Mouse (Mus musculus) ES-E14 (cell line): ENCODE data around the gene Ush1g. TPM values are rescaled to one million over a fixed set of nuclear protein-coding genes. Genes with fewer than 3 reads are reported as not detected.

Experiments used
- DNase-seq: peaks from one replicate; pipeline ENCODE4 v3.0.0-alpha.2; 2013; ENCODE audit warnings: low read depth, low spot score
- H3K27ac ChIP-seq: 2 replicates; pipeline ENCODE4 v1.5.1; 2012; ENCODE audit warnings: low read depth, mild to moderate bottlenecking, low read length, moderate library complexity, mixed read lengths; ENCODE audit not compliant: poor library complexity, insufficient read depth, severe bottlenecking
- H3K36me3 ChIP-seq: 2 replicates; pipeline ENCODE4 v1.6.1; 2012; ENCODE audit warnings: mild to moderate bottlenecking, low read length, moderate library complexity, mixed read lengths; ENCODE audit not compliant: control insufficient read depth, poor library complexity, insufficient read depth, severe bottlenecking
- H3K4me1 ChIP-seq, 2 experiments: fragments of 150-350 bp in 1 of 2; sonication (generic) in 1 of 2; 2 replicates each; pipeline ENCODE4 v1.6.1; 2012; ENCODE audit warnings: low read length in 2 of 2, mild to moderate bottlenecking in 1 of 2, mixed read lengths in 1 of 2; ENCODE audit not compliant: control insufficient read depth in 2 of 2, insufficient read depth in 2 of 2, poor library complexity in 1 of 2
- H3K4me3 ChIP-seq, 2 experiments: fragments of 150-350 bp in 1 of 2; sonication (generic) in 1 of 2; 2 replicates each; pipeline ENCODE4 v1.5.1; 2012; ENCODE audit warnings: low read length in 2 of 2, low read depth in 1 of 2, mild to moderate bottlenecking in 1 of 2, mixed read lengths in 1 of 2; ENCODE audit not compliant: insufficient read depth in 1 of 2, poor library complexity in 1 of 2, severe bottlenecking in 1 of 2
- H3K9ac ChIP-seq: 2 replicates; pipeline ENCODE4 v1.6.1; 2012; ENCODE audit warnings: low read depth, mild to moderate bottlenecking, low read length, mixed read lengths; ENCODE audit not compliant: poor library complexity, insufficient read depth, severe bottlenecking
- H3K9me3 ChIP-seq: fragments of 150-350 bp; sonication (generic); 2 replicates; pipeline ENCODE4 v1.6.1; 2012; ENCODE audit warnings: low read depth, mild to moderate bottlenecking, low read length; ENCODE audit not compliant: control insufficient read depth, insufficient read depth
- CHD2 ChIP-seq: IDR thresholded peaks from 2 replicates; pipeline ENCODE4 v1.6.1; 2014; ENCODE audit warnings: mild to moderate bottlenecking, low read depth, low read length, inconsistent platforms
- HCFC1 ChIP-seq: IDR thresholded peaks from 2 replicates; pipeline ENCODE4 v1.6.1; 2012; ENCODE audit warnings: low read length, inconsistent platforms, borderline replicate concordance; ENCODE audit not compliant: insufficient read depth
- MAFK ChIP-seq: IDR thresholded peaks from 2 replicates; pipeline ENCODE4 v1.6.1; 2014; ENCODE audit warnings: mild to moderate bottlenecking, low read depth, low read length, inconsistent platforms; ENCODE audit not compliant: insufficient read depth
- ZC3H11A ChIP-seq: IDR thresholded peaks from 2 replicates; pipeline ENCODE4 v1.6.1; 2012; ENCODE audit warnings: low read depth, mild to moderate bottlenecking, inconsistent platforms, low read length, borderline replicate concordance
- ZNF384 ChIP-seq: IDR thresholded peaks from 2 replicates; pipeline ENCODE4 v1.6.1; 2012; ENCODE audit warnings: low read depth, low read length, inconsistent platforms
- in situ Hi-C, 2 experiments: fragments of 600-800 bp; cut with MboI; formaldehyde crosslinking; loops; one replicate each; pipeline ENCODE4 v1.15.1; 2025; ENCODE audit warnings: low sequenced_read_pairs in 2 of 2, inconsistent platforms in 1 of 2; ENCODE audit not compliant: unreplicated experiment in 2 of 2
- total RNA-seq: library from RNA; depleted of rRNA; stranded (reverse); fragments of 300-350 nt; gene quantifications from 2 replicates; pipeline ENCODE4 v1.2.3, GENCODE M21; 2012

Gene Ush1g
- total RNA-seq, 1 experiment = not detected

GRCm38 (mm10) chr11:115274178-115274577 is 47.7 kb downstream of the Ush1g start:
- no peak for TF ChIP-seq ZC3H11A
- DNase-seq = no peak
- H3K36me3 ChIP-seq = peaks cover 3% of the 10 kb centered on the region; the same call in 1 of the 2 replicates
- H3K4me3 ChIP-seq = no peak overlapping the region
- H3K27ac ChIP-seq = no peak overlapping the region
- in situ Hi-C loops = loop anchor here in 1 of 2 experiments (5.0 kb wide), 1 partner anchor 72 kb away; no protein-coding TSS in a partner anchor
- H3K9me3 ChIP-seq = no peaks in the 10 kb centered on the region
- no peak overlapping the region for H3K9ac ChIP-seq
- peaks cover 2 to 12% of the 10 kb centered on the region in 2 experiments; a peak in 3 of 4 replicates for H3K4me1 ChIP-seq

GRCm38 (mm10) chr11:115273735-115274134 is 48.1 kb downstream of the Ush1g start:
- no peaks in the 10 kb centered on the region for H3K9me3 ChIP-seq
- peaks cover 2 to 12% of the 10 kb centered on the region in 2 experiments; a peak in 3 of 4 replicates for H3K4me1 ChIP-seq
- in situ Hi-C loops = loop anchor here in 1 of 2 experiments (5.0 kb wide), 1 partner anchor 71 kb away; no protein-coding TSS in a partner anchor

GRCm38 (mm10) chr11:115272894-115273498 is 48.8 kb downstream of the Ush1g start:
- H3K4me1 ChIP-seq = peaks cover 2 to 9% of the 10 kb centered on the region in 2 experiments; a peak in 3 of 4 replicates
- in situ Hi-C loops = loop anchor here in 1 of 2 experiments (5.0 kb wide), 1 partner anchor 71 kb away; no protein-coding TSS in a partner anchor

More at GRCm38 (mm10) chr11:115273735-115274134, 48.1 kb downstream of the Ush1g start:
- no peak overlapping the region for H3K9ac ChIP-seq
- H3K4me3 ChIP-seq = no peak overlapping the region
- no peak for DNase-seq
- TF ChIP-seq HCFC1 (no peak), MAFK (no peak)
- H3K27ac ChIP-seq = no peak overlapping the region
- peaks cover 3% of the 10 kb centered on the region; the same call in 1 of the 2 replicates for H3K36me3 ChIP-seq

GRCm38 (mm10) chr11:115271481-115271880 is 50.4 kb downstream of the Ush1g start:
- Histone ChIP-seq H3K4me3 (no peak overlapping the region), H3K27ac (no peak overlapping the region), H3K9me3 (no peaks in the 10 kb centered on the region), H3K9ac (no peak overlapping the region), H3K36me3 (peaks cover 8% of the 10 kb centered on the region), H3K4me1 (peaks cover 2 to 9% of the 10 kb centered on the region in 2 experiments; a peak in 2 of 4 replicates)
- DNase-seq = no peak
- in situ Hi-C loops = loop anchor here in 1 of 2 experiments (5.0 kb wide), 1 partner anchor 69 kb away; no protein-coding TSS in a partner anchor
- TF ChIP-seq ZC3H11A = no peak
- no peak for TF ChIP-seq ZNF384
- no peak for TF ChIP-seq MAFK
- no peak for TF ChIP-seq CHD2
- TF ChIP-seq HCFC1 = no peak

More at GRCm38 (mm10) chr11:115272894-115273498, 48.8 kb downstream of the Ush1g start:
- TF ChIP-seq CHD2 (no peak), HCFC1 (no peak), ZNF384 (no peak), MAFK (no peak), ZC3H11A (no peak)
- no peaks in the 10 kb centered on the region for H3K9me3 ChIP-seq
- peaks cover 6% of the 10 kb centered on the region for H3K36me3 ChIP-seq
- no peak overlapping the region for H3K27ac ChIP-seq
- no peak overlapping the region for H3K9ac ChIP-seq
- no peak for DNase-seq
- no peak overlapping the region for H3K4me3 ChIP-seq

GRCm38 (mm10) chr11:115271052-115271451 is 50.8 kb downstream of the Ush1g start:
- TF ChIP-seq CHD2 = no peak
- no peak for TF ChIP-seq ZNF384
- no peak for TF ChIP-seq HCFC1
- TF ChIP-seq ZC3H11A = no peak
- no peak for TF ChIP-seq MAFK
- H3K27ac ChIP-seq = no peak overlapping the region
- H3K4me1 ChIP-seq = peaks cover under 1 to 9% of the 10 kb centered on the region in 2 experiments; a peak in 2 of 4 replicates
- H3K9ac ChIP-seq = no peak overlapping the region
- peaks cover 8% of the 10 kb centered on the region for H3K36me3 ChIP-seq
- H3K9me3 ChIP-seq = no peaks in the 10 kb centered on the region
- in situ Hi-C loops = loop anchor here in 1 of 2 experiments (5.0 kb wide), 1 partner anchor 69 kb away; no protein-coding TSS in a partner anchor
- H3K4me3 ChIP-seq = no peak overlapping the region
- no peak for DNase-seq
